Mouse (Mus musculus): Measurements from ENCODE around the gene Ehmt1.

DNA sequence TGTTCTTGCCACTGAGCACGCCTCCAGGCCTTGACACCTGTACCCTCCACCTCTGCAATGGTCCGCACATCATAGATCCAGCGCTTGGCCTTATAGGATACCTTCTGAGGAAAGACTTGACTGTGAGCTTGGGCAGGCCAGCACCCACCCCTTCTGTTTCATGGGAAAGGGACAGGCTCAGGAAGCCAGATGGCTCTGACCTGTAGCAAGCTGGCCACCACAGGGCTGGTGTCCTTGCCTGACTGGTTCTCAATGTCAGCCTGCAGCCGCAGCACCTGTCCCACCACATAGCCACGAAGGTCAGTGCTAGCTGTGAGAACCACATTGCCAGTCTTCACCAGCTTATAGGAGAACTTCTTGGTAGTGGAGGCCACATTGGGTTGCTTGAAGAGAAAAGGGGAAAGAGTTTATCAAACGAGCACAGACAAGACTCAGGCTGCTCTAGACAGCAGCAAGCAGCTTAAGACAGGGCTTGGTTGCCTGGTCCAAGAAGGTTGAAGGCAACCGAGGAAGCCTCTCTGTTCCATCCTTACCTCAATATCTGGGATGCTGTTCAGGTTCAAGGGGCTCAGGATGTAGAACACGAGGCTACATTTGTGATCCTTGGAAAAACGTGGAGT, 7.0 kb upstream of the Ehmt1 start:
- TF ChIP-seq CTCF (IDR thresholded peaks at IDR 0.05; ENCODE audit: insufficient read depth, low read depth, low read length) (no peak), POLR2A (IDR thresholded peaks at IDR 0.05; ENCODE audit: insufficient read depth, low read depth, low read length) (no peak)
